Mouse (Mus musculus) intestine, embryonic 14.5 days (tissue): Measurements from ENCODE around the gene Pdcd7. TPM values are rescaled to one million over a fixed set of nuclear protein-coding genes. Genes with fewer than 3 reads are reported as not detected.
A peak's percentile ranks its signal among the peaks of the same experiment; 100 is the strongest.
"Not testable (repeated sequence)": the region's sequence is repeated elsewhere in the genome, so short reads cannot be mapped to it uniquely, and the experiment has no call there.

ENCODE experiments used
- ATAC-seq: fragments of 200-750 bp; cut with Nextera tagmentation; replicated peaks from 2 replicates; pipeline ENCODE4 v1.8.0; 2017; ENCODE audit warnings: low read depth, moderate number of reproducible peaks, moderate TSS enrichment, moderate library complexity; ENCODE audit not compliant: low FRiP score, low TSS enrichment
- DNase-seq: peaks from one replicate; pipeline ENCODE4 v3.0.0-alpha.2; 2018; ENCODE audit warnings: low spot score
- H3K27ac ChIP-seq: fragments of 300-500 bp; sonication (generic); 2 replicates; pipeline ENCODE4 v1.5.1; 2014; ENCODE audit warnings: low read depth, mild to moderate bottlenecking, control low read depth
- H3K27me3 ChIP-seq: fragments of 300-500 bp; sonication (generic); replicated peaks from 2 replicates; pipeline ENCODE4 v1.6.1; 2014; ENCODE audit warnings: low read length, control low read depth; ENCODE audit not compliant: control insufficient read depth, insufficient read depth
- H3K36me3 ChIP-seq: fragments of 300-500 bp; sonication (generic); 2 replicates; pipeline ENCODE4 v1.6.1; 2014; ENCODE audit warnings: low read length, control low read depth; ENCODE audit not compliant: control insufficient read depth, insufficient read depth
- H3K4me1 ChIP-seq: fragments of 300-500 bp; sonication (generic); replicated peaks from 2 replicates; pipeline ENCODE4 v1.6.1; 2014; ENCODE audit warnings: low read length, control low read depth, mixed read lengths; ENCODE audit not compliant: control insufficient read depth, insufficient read depth
- H3K4me2 ChIP-seq: fragments of 300-500 bp; sonication (generic); 2 replicates; pipeline ENCODE4 v1.6.1; 2014; ENCODE audit warnings: low read length
- H3K4me3 ChIP-seq: fragments of 300-500 bp; sonication (generic); 2 replicates; pipeline ENCODE4 v1.5.1; 2014; ENCODE audit warnings: low read depth, low read length, control low read depth, mixed read lengths
- H3K9ac ChIP-seq: fragments of 300-500 bp; sonication (generic); 2 replicates; pipeline ENCODE4 v1.6.1; 2014; ENCODE audit warnings: mild to moderate bottlenecking, low read length
- H3K9me3 ChIP-seq: fragments of 300-500 bp; sonication (generic); 2 replicates; pipeline ENCODE4 v1.6.1; 2016; ENCODE audit warnings: low read length, control low read depth; ENCODE audit not compliant: control insufficient read depth
- WGBS: fragments of 180-500 bp; shearing (Covaris S2); extraction: QIAGEN DNeasy Blood & Tissue Kit; methylation state at CpG from one replicate; pipeline ENCODE4 v1.1.7; 2014; 5-methylcytosine and 5-hydroxymethylcytosine counted together
- polyA plus RNA-seq: library from polyadenylated mRNA; unstranded; fragments of >200 nt; fragmentation: Nextera tagmentation; extraction: Ambion mirVana; gene quantifications from 2 replicates; pipeline ENCODE4 v1.2.1, GENCODE M21; 2014

Gene Pdcd7
- polyA plus RNA-seq, 1 experiment from 2014 or later, result 11.2 TPM

- DNase-seq, result no peak
- H3K4me2 ChIP-seq, result no peak overlapping the region
- no peaks in the 10 kb centered on the region for H3K27me3 ChIP-seq
- H3K4me1 ChIP-seq, result no peaks in the 10 kb centered on the region
- no peaks in the 10 kb centered on the region for H3K9me3 ChIP-seq
- no peak overlapping the region for H3K4me3 ChIP-seq
- H3K36me3 ChIP-seq, result peaks cover 67% of the 10 kb centered on the region
- H3K27ac ChIP-seq, result no peak overlapping the region
- WGBS, result 96% methylated on average over 4 of the region's 4 CpGs
- no peak overlapping the region for H3K9ac ChIP-seq
- peak; percentile 36; the same call in 1 of the 2 replicates for ATAC-seq
These were observed 33.1 kb upstream of the Pdcd7 start for GRCm38 (mm10) chr9:65312669-65313357.

GRCm38 (mm10) chr9:65313846-65314245, 32.1 kb upstream of the Pdcd7 start:
- Histone ChIP-seq H3K4me1 (no peaks in the 10 kb centered on the region), H3K36me3 (peaks cover 66% of the 10 kb centered on the region), H3K27me3 (no peaks in the 10 kb centered on the region), H3K4me3 (no peak overlapping the region), H3K27ac (no peak overlapping the region), H3K9me3 (no peaks in the 10 kb centered on the region), H3K9ac (no peak overlapping the region), H3K4me2 (no peak overlapping the region)
- ATAC-seq (no peak), DNase-seq (no peak)
- 98% methylated on average over 1 of the region's 1 CpGs for WGBS

- Histone ChIP-seq H3K4me2 (no peak overlapping the region), H3K4me3 (no peak overlapping the region), H3K27me3 (no peaks in the 10 kb centered on the region), H3K9ac (no peak overlapping the region), H3K9me3 (no peaks in the 10 kb centered on the region), H3K36me3 (peaks cover 82% of the 10 kb centered on the region), H3K27ac (no peak overlapping the region), H3K4me1 (no peaks in the 10 kb centered on the region)
- no peak for DNase-seq
- WGBS, result 86% methylated on average over 11 of the region's 11 CpGs
- no peak for ATAC-seq
These were observed 23.5 kb upstream of the Pdcd7 start for GRCm38 (mm10) chr9:65322255-65322900.

- ATAC-seq, result no peak
- Histone ChIP-seq H3K9me3 (no peaks in the 10 kb centered on the region), H3K4me2 (no peak overlapping the region), H3K9ac (no peak overlapping the region), H3K4me1 (no peaks in the 10 kb centered on the region), H3K27me3 (no peaks in the 10 kb centered on the region), H3K27ac (no peak overlapping the region), H3K36me3 (peaks cover 88% of the 10 kb centered on the region), H3K4me3 (no peak overlapping the region)
- no peak for DNase-seq
These were observed 19.9 kb upstream of the Pdcd7 start for GRCm38 (mm10) chr9:65325971-65326370.

DNA sequence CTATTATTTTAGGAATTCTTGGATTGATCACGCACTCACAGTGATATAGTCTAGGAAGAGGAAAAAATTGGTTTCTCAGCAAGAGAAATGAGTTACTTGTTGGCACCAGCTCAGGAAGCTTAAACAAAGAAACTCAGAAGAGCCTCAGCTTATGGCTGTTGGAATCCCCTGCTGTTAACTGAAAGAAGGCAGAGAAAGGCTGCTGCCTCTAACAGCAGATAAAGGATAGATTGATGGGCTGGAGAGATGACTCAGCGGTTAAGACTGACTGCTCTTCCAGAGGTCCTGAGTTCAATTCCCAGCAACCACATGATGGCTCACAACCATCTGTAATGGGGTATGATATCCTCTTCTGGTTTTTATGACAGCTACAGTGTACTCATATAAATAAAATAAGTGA, 18.5 kb upstream of the Pdcd7 start:
- no peak overlapping the region for H3K27ac ChIP-seq

GRCm38 (mm10) chr9:65333958-65334357, 11.9 kb upstream of the Pdcd7 start:
- H3K4me2 ChIP-seq, result no peak overlapping the region
- no peaks in the 10 kb centered on the region for H3K4me1 ChIP-seq
- no peaks in the 10 kb centered on the region for H3K9me3 ChIP-seq
- no peak for DNase-seq
- peak; percentile 40 for ATAC-seq
- H3K9ac ChIP-seq, result no peak overlapping the region
- no peaks in the 10 kb centered on the region for H3K27me3 ChIP-seq
- peaks cover 20% of the 10 kb centered on the region for H3K36me3 ChIP-seq
- 63% methylated on average over 5 of the region's 5 CpGs for WGBS
- no peak overlapping the region for H3K27ac ChIP-seq
- H3K4me3 ChIP-seq, result no peak overlapping the region

More for the DNA sequence above, 18.5 kb upstream of the Pdcd7 start:
- Histone ChIP-seq H3K4me1 (no peaks in the 10 kb centered on the region), H3K27me3 (no peaks in the 10 kb centered on the region), H3K9me3 (no peaks in the 10 kb centered on the region), H3K9ac (no peak overlapping the region), H3K4me3 (no peak overlapping the region), H3K36me3 (peaks cover 79% of the 10 kb centered on the region), H3K4me2 (no peak overlapping the region)
- ATAC-seq (no peak), DNase-seq (no peak)
- WGBS, result 88% methylated on average over 2 of the region's 2 CpGs

DNA sequence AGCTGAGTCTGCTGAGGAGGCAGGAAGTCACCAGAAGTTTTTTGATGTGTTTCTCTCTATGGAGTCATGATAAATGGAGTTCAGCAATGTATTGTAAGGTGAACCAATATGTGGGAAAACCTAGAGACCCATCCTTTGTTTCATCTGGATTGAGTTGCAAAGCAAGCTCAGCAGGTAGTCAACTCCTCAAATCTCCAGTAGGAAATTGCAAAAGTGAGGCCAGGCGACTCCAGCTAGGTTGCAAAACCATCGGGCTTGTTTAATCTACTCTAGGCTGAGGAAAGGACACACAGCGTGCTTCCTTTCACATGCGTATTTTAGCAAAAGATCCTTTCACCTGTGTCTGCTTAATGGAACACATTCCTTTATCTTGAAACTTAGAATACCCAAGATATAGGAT, 6.8 kb upstream of the Pdcd7 start:
- ATAC-seq (no peak), DNase-seq (no peak)
- H3K4me1 ChIP-seq, result no peaks in the 10 kb centered on the region
- no peak overlapping the region for H3K27ac ChIP-seq
- peaks cover 7% of the 10 kb centered on the region; the same call in 1 of the 2 replicates for H3K9me3 ChIP-seq
- no peak overlapping the region for H3K4me3 ChIP-seq
- WGBS, result 87% methylated on average over 4 of the region's 4 CpGs
- H3K9ac ChIP-seq, result no peak overlapping the region
- H3K36me3 ChIP-seq, result no peaks in the 10 kb centered on the region
- H3K4me2 ChIP-seq, result no peak overlapping the region
- no peaks in the 10 kb centered on the region for H3K27me3 ChIP-seq

DNA sequence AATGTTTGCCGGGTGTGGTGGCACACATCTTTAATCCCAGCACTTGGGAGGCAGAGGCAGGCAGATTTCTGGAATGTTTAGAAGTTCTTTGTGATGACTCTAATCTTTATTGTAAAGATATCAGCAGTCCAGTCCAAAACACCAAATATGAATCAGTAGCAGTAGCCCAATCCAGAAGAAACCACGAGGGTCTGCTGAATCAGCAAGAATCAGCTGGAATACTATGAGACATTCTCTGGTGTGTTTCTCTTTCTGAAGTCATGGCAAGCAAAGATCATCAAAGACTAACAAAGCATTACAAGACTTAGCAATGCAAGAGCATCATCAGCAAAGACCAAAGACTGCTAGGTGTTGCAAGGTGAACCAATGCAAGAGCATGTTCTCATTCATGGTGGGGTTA, 5.5 kb upstream of the Pdcd7 start:
- ATAC-seq, result no peak
- 88% methylated on average over 2 of the region's 2 CpGs for WGBS

DNA sequence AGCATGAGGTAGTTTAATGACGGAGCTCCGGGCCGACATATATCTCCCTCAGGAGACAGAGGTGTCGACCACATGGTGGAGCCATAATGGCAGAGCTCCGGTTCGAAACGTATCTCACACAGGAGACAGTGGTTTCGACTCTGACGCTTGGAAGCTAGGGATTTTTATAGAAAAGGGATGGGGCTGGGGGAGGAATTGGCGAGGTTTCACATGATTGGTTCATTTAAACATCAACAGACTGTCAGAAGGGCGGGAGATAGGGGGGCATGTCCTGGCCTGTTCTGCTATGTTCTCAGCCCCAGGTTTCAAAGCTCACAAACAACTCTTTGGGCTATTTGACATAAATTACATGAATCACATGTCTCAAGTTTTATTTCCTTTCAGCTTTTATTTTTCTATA, 465 bp upstream of the Pdcd7 start:
- not testable (repeated sequence) for H3K27me3 ChIP-seq, H3K9me3 ChIP-seq, DNase-seq, H3K36me3 ChIP-seq, ATAC-seq
- Histone ChIP-seq H3K27ac (peak overlapping the region; percentile 94), H3K9ac (peak overlapping the region; percentile 95), H3K4me3 (peak overlapping the region; percentile 99), H3K4me2 (peak overlapping the region; percentile 90), H3K4me1 (peaks cover 13% of the 10 kb centered on the region)
- 68% methylated on average over 11 of the region's 11 CpGs for WGBS

More for the DNA sequence above, 5.5 kb upstream of the Pdcd7 start:
- Histone ChIP-seq H3K4me3 (no peak overlapping the region), H3K4me2 (no peak overlapping the region), H3K9me3 (peaks cover 11% of the 10 kb centered on the region; the same call in 1 of the 2 replicates), H3K9ac (no peak overlapping the region), H3K27ac (no peak overlapping the region), H3K4me1 (no peaks in the 10 kb centered on the region), H3K27me3 (no peaks in the 10 kb centered on the region), H3K36me3 (no peaks in the 10 kb centered on the region)
- no peak for DNase-seq
